Mouse (Mus musculus): ENCODE measurements at regions not wholly inside any gene's neighbourhood (a gene's known extent, or its start where the extent isn't known, plus 50 kb on each side); places are given as distances from the start of the nearest gene placed in this dataset.

- H3K27me3 ChIP-seq (replicated peaks): no peaks in the 10 kb centered on the region
- peaks cover 0 to 5% of the 10 kb centered on the region in 2 experiments; a peak in 1 of 4 replicates for H3K4me1 ChIP-seq (ENCODE audit: control insufficient read depth in 1 of 2, insufficient read depth in 2 of 2)
- no peak overlapping the region for H3K9ac ChIP-seq (ENCODE audit: insufficient read depth, low read depth)
- DNase-seq (ENCODE audit: extremely low read depth): no peak
- H3K27ac ChIP-seq (ENCODE audit: insufficient read depth, low read depth): no peak overlapping the region
- H3K79me2 ChIP-seq (replicated peaks; ENCODE audit: control insufficient read depth, extremely low read depth, insufficient read depth, poor library complexity, severe bottlenecking): no peaks in the 10 kb centered on the region
- H3K36me3 ChIP-seq (replicated peaks in 1 of 2; ENCODE audit: control insufficient read depth in 1 of 2, insufficient read depth in 1 of 2, low read length in 1 of 2): no peaks in the 10 kb centered on the region
- no peak overlapping the region for H3K4me2 ChIP-seq (ENCODE audit: insufficient read depth, low read depth, poor library complexity, severe bottlenecking)
- TF ChIP-seq E2F4 (IDR thresholded peaks at IDR 0.05; ENCODE audit: insufficient replicate concordance, low read depth, low read length) (no peak), ZMIZ1 (IDR thresholded peaks at IDR 0.05; ENCODE audit: low read depth, low read length) (no peak), HCFC1 (IDR thresholded peaks at IDR 0.05; ENCODE audit: low read depth, low read length) (no peak), ELF1 (IDR thresholded peaks at IDR 0.05; ENCODE audit: low read depth, low read length) (no peak), BHLHE40 (IDR thresholded peaks at IDR 0.05; ENCODE audit: low read depth, low read length) (no peak), CHD1 (IDR thresholded peaks at IDR 0.05; ENCODE audit: low read depth, low read length) (no peak), NRF1 (IDR thresholded peaks at IDR 0.05; ENCODE audit: low read depth, low read length) (no peak), ZC3H11A (IDR thresholded peaks at IDR 0.05; ENCODE audit: low read depth, low read length) (no peak), POLR2A (IDR thresholded peaks at IDR 0.05; ENCODE audit: low read depth, low read length) (no peak), MYC (IDR thresholded peaks at IDR 0.05; ENCODE audit: low read depth, low read length) (no peak)
- H3K9me3 ChIP-seq (replicated peaks; ENCODE audit: low read length): no peaks in the 10 kb centered on the region
- no peak overlapping the region for H3K4me3 ChIP-seq (replicated peaks in 1 of 3; ENCODE audit: low read depth in 2 of 3, low read length in 2 of 3, poor library complexity in 1 of 3)
- in situ Hi-C loops (cut with MboI; ENCODE audit: low pct_ligation_motif_present, low pct_unique_long_range_greater_than_20kb, low sequenced_read_pairs) (no loop called here), dilution Hi-C loops (cut with MboI; ENCODE audit: extremely low pct_ligation_motif_present, extremely low pct_unique_long_range_greater_than_20kb, low sequenced_read_pairs) (no loop called here)
Measured at GRCm38 (mm10) chr11:105507972-105508659, 51.6 kb upstream of the March10 start.

DNA sequence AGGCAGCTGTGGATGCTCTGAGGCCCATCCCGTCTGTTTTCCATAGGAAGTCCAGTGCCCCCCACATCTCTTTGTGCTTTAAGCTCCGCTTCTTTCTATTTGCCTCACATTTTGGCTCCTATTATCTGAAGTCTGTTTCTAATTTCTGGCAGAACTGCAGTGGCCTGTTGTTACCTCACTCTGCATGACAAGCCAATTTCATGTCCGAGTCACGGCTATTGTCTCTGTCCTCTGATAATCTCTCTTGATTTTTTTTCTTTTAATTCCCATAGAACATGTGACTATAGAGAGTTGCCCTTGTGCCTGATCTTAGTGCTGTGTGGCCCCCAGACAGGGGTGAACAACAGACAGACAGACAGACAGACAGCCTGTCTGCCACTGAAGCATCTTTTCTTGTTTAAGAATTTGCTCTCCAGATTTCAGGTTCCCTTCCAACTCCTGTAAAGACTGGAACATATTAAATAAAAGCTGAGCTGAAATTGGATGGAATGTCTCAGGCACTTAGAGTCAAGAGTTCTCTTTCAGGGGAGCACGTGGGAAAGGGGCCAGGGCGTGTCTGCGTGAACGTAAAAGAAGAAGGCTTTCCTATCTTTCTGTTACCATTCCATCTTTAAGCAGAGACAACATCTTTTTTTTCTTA lies 50.9 kb upstream of the March10 start:
- Histone ChIP-seq H3K4me3 (replicated peaks in 1 of 3; ENCODE audit: low read depth in 2 of 3, low read length in 2 of 3, poor library complexity in 1 of 3) (no peak overlapping the region), H3K27ac (ENCODE audit: insufficient read depth, low read depth) (no peak overlapping the region), H3K36me3 (replicated peaks in 1 of 2; ENCODE audit: control insufficient read depth in 1 of 2, insufficient read depth in 1 of 2, low read length in 1 of 2) (no peaks in the 10 kb centered on the region), H3K9ac (ENCODE audit: insufficient read depth, low read depth) (no peak overlapping the region), H3K27me3 (replicated peaks) (no peaks in the 10 kb centered on the region), H3K4me1 (ENCODE audit: control insufficient read depth in 1 of 2, insufficient read depth in 2 of 2) (peaks cover 1 to 5% of the 10 kb centered on the region in 2 experiments; a peak in 3 of 4 replicates), H3K9me3 (replicated peaks; ENCODE audit: low read length) (no peaks in the 10 kb centered on the region), H3K4me2 (ENCODE audit: insufficient read depth, low read depth, poor library complexity, severe bottlenecking) (no peak overlapping the region), H3K79me2 (replicated peaks; ENCODE audit: control insufficient read depth, extremely low read depth, insufficient read depth, poor library complexity, severe bottlenecking) (no peaks in the 10 kb centered on the region)
- TF ChIP-seq RCOR1 (conservative IDR thresholded peaks at IDR 0.05; ENCODE audit: low read depth, low read length) (no peak), PAX5 (IDR thresholded peaks at IDR 0.05; ENCODE audit: low read length) (no peak), JUN (IDR thresholded peaks at IDR 0.05; ENCODE audit: insufficient read depth, low read depth, low read length) (no peak), MEF2A (IDR thresholded peaks at IDR 0.05; ENCODE audit: borderline replicate concordance, low read depth, low read length) (no peak), USF2 (conservative IDR thresholded peaks at IDR 0.05; ENCODE audit: low read depth, low read length) (no peak), E2F4 (IDR thresholded peaks at IDR 0.05; ENCODE audit: insufficient replicate concordance, low read depth, low read length) (no peak), RAD21 (IDR thresholded peaks at IDR 0.05; ENCODE audit: low read depth, low read length) (no peak), BHLHE40 (IDR thresholded peaks at IDR 0.05; ENCODE audit: low read depth, low read length) (no peak), USF1 (IDR thresholded peaks at IDR 0.05; ENCODE audit: low read depth, low read length) (no peak), GABPA (IDR thresholded peaks at IDR 0.05; ENCODE audit: insufficient replicate concordance, low read depth, low read length) (no peak), SMC3 (IDR thresholded peaks at IDR 0.05; ENCODE audit: low read depth, low read length) (no peak), ETS1 (conservative IDR thresholded peaks at IDR 0.05; ENCODE audit: low read depth, low read length) (no peak), ZMIZ1 (IDR thresholded peaks at IDR 0.05; ENCODE audit: low read depth, low read length) (no peak)
- dilution Hi-C loops (cut with MboI; ENCODE audit: extremely low pct_ligation_motif_present, extremely low pct_unique_long_range_greater_than_20kb, low sequenced_read_pairs) (no loop called here), in situ Hi-C loops (cut with MboI; ENCODE audit: low pct_ligation_motif_present, low pct_unique_long_range_greater_than_20kb, low sequenced_read_pairs) (no loop called here)
- DNase-seq (ENCODE audit: extremely low read depth): no peak
